Mouse (Mus musculus) left cerebral cortex, postnatal 25 days (tissue): ENCODE measurements around the gene Wdr66. TPM values are rescaled to one million over a fixed set of nuclear protein-coding genes. Genes with fewer than 3 reads are reported as not detected.
A peak's percentile ranks its signal among the peaks of the same experiment; 100 is the strongest.

Experiments
- DNase-seq, 2 experiments: peaks; one replicate each; pipeline ENCODE4 v3.0.0; 2022; ENCODE audit warnings: low spot score in 2 of 2, mixed read lengths in 1 of 2
- intact Hi-C: fragments of 180-260 bp; cut with DNase I; formaldehyde crosslinking; loops from one replicate; pipeline ENCODE4 v1.15.1; 2025
- total RNA-seq, 2 experiments: library from RNA; stranded (reverse); gene quantifications; 2 replicates each; pipeline ENCODE4 v1.2.3; 2021

The Wdr66 gene
- total RNA-seq, 2 experiments from 2014 or later = 3.6 to 4.7 TPM

GRCm38 (mm10) chr5:123307630-123308282 lies 55.9 kb downstream of the Wdr66 start:
- intact Hi-C loops = no loop called here

GRCm38 (mm10) chr5:123309816-123310215 lies 57.9 kb downstream of the Wdr66 start:
- intact Hi-C loops = no loop called here
- no peak for DNase-seq

More at GRCm38 (mm10) chr5:123307630-123308282, 55.9 kb downstream of the Wdr66 start:
- DNase-seq = no peak

DNA sequence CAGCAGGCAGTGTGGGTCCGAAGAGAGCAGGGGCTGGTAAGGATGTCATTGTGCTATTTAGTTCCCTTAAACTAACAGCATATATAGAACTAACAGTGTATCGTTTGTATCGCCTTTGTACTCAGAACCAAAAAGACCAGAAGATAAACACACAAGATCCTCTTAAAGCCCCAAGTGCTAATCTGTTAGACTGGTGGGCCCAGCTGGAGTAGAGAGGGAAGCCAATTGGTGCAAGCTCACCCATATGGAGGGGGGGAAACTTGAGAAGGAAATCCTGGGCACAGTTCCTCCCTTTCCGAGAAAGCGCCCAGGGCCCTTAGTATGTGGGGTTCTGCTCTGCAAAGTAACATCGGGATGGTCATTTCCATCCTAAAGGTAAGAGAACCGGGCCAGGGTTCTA lies 58.3 kb downstream of the Wdr66 start:
- intact Hi-C loops = no loop called here
- DNase-seq = no peak

GRCm38 (mm10) chr5:123313058-123313630 lies 61.2 kb downstream of the Wdr66 start:
- intact Hi-C loops = no loop called here
- no peak for DNase-seq

DNA sequence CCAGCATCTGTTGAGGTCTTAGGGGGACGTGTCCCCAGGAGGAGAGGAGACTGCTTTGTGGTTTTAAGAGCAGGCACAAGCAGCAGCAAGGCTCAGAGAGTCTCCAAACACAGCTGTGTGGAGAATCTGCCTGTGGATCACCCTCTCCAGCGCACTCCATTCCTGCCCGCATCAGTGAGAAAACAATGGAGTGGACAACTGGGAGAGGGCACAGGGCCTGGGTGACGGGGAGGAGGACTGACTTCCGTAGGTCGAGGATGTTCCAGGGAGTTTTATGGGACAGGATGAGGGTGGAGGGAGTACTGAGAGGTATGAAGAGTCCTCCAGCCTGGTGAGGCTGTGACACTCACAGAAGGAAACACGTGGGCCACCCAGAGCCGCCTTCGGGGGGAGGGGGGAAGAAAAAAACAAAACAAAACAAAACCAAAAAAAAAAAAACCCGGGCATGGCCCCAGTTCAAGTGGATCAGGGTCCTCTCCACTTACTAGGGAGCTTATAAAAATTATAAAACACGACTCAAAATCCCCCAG lies 62.0 kb downstream of the Wdr66 start:
- intact Hi-C loops = no loop called here
- DNase-seq = no peak

DNA sequence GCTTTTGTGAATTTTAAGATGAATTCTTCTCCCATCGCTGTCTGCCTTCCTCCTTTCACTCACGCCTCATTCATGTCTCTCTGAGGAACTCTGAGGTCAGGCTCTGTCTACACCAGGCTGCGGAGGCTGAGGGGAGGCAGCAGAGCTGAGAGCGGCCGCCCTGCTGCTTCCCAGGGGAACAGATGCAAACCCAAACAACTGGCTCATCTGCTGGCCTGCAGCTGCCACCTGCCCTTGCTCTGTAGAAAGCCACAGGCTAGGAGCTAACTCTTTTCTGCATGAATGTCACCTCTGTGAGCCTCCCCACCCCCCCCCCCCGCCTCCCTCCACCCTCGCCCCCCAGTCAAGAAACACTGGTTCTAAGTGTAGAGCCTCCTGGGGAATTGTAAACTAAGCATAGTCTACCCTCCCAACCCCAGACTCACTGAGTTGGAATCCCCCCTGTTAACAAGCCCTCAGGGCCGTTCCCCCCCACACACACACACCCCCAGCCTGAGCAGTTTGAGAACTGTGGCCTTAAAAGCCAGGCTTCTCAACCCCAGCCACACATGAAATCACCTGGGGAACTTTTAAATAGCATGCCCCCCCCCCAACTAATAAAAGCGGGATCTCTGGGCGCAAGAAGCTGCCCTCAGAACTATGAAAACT lies 63.4 kb downstream of the Wdr66 start:
- DNase-seq = no peak
- intact Hi-C loops = no loop called here

DNA sequence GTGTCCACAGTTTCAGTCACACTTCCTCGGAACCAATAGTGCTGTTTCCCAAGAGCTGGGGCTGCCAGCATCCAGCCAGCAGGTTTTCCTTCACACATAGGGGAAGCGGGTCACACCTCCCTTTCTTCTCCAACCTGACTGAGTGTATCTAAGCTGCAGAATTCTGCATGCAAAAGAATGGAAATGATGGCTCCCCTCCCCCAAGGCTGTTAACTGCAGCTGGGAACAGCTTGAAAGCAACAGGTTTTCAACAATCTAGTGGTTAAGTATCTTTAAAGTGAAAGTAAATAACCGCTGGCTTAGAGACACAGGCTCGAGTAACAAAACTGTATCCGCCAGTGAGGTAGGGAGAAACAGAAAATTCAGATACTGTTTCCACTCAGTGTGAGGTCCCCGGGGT lies 66.1 kb downstream of the Wdr66 start:
- intact Hi-C loops = no loop called here
- DNase-seq = no peak

DNA sequence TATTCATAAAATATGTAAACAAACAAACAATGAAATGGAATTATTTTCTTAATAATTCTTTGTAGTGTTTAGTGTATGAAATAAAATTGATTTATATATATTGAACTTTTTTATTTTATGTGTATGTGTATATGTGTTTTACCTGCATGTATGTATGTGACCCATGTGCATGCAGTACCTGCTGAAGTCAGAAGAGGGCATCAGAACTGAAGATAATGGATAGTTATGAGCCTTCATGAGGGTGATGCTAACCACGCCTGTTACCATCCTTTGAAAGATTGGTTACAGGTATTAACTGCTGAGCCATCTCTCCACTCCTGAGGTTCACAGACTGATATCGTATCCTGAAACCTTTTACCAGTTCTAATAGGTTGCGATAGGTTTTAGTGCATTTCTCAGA lies 68.2 kb downstream of the Wdr66 start:
- intact Hi-C loops = no loop called here
- no peak for DNase-seq

GRCm38 (mm10) chr5:123324242-123324641 lies 72.3 kb downstream of the Wdr66 start:
- intact Hi-C loops = no loop called here
- no peak for DNase-seq

DNA sequence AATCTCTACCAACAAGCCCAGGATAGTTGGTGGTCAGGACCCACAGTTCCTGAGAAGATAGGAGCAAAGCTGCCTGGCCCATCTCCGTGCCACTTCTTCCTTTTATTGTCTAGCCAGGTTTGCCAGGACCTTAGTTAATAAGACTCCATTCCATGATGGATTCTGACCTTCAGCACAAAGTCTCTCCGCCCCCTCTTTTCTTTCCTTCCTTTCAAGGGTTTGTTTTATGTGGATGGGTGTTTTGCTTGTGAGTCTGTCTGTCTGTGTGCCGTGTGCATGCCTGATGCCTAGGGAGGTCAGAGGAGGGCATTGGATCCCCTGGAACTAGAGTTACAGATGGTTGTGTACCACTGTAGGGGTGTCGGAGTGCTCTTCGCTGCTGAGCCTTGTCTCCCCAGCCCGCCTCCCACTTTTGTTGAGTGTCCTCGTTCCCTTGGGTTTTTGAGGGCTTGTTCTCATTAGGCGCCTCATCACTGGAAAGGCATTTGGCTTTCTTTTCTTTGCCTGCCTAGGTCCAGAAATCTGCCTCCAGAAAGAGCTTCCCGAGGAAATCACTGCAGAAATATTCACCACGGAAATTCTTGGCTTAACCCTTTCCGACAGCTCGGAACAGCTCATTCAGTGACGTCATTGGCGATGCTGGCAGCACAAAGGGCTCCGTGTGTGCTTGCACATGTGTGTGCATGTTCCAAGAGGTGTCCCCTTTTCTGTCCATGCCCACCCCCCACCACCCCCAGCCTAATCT lies 74.3 kb downstream of the Wdr66 start:
- intact Hi-C loops = loop anchor here (1.0 to 5.0 kb wide), 2 partner anchors 18 to 69 kb away; no protein-coding TSS in a partner anchor
- peak; percentile 34 to 69 for DNase-seq

- intact Hi-C loops = loop anchor here (1.0 to 5.0 kb wide), 2 partner anchors 18 to 69 kb away; no protein-coding TSS in a partner anchor
- DNase-seq = peak; percentile 61 to 90
Measured at GRCm38 (mm10) chr5:123326751-123327148, 74.8 kb downstream of the Wdr66 start.

DNA sequence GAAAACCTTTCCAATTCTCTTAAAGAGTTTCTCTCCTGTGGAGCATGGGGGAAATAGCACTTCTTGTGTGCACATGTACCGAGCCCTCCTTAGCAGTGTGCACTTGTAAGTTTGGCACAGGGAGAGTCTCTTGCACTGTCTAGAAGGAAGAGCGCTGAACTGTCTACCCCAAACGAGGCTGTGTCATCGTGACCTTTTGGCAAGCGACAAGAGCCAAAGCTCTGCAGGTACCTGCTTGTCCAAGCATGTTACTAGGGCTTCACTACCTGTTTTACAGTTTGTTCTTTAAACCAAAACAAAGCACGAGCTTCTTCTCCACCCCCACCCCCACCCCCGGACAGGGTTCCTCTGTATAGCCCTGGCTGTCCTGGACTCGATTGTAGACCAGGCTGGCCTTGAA lies 75.8 kb downstream of the Wdr66 start:
- no peak for DNase-seq
- intact Hi-C loops = loop anchor here (5.0 kb wide), 1 partner anchor 70 kb away; no protein-coding TSS in a partner anchor

- intact Hi-C loops = no loop called here
Measured at GRCm38 (mm10) chr5:123333566-123333965, 81.7 kb downstream of the Wdr66 start.

GRCm38 (mm10) chr5:123336205-123336961 lies 84.5 kb downstream of the Wdr66 start:
- intact Hi-C loops = no loop called here
- DNase-seq = no peak

More at GRCm38 (mm10) chr5:123333566-123333965, 81.7 kb downstream of the Wdr66 start:
- no peak for DNase-seq

DNA sequence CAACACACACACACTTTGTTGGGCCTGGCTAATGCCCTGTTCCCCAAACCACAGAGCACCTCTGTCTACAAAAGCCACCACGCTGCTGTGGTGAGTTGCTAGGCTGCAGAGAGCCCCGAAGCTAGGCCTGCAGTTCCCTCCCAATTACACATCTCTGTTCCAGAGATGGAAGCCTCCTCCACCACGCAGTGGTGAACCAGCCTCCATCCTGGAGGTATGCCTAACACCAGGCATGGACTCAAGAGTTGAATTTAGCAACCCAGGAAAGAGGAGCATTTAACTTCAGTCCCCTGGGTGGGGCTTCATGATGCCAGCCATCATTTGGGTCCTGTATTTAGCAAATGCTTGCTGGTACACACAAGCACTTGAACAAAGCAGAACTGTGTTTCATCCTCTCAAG lies 86.6 kb downstream of the Wdr66 start:
- intact Hi-C loops = no loop called here
- DNase-seq = peak in 1 of 2 experiments; percentile 86

- intact Hi-C loops = loop anchor here (1.0 kb wide), 2 partner anchors 18 to 87 kb away; no protein-coding TSS in a partner anchor
- peak; percentile 95 for DNase-seq
Measured at GRCm38 (mm10) chr5:123343707-123344627, 92.1 kb downstream of the Wdr66 start, which contains the start of gene Bcl7a. TSS of gene Bcl7a (plus strand) at chr5:123343834.

GRCm38 (mm10) chr5:123344628-123344962 lies 92.7 kb downstream of the Wdr66 start:
- intact Hi-C loops = loop anchor here (1.0 kb wide), 2 partner anchors 18 to 87 kb away; no protein-coding TSS in a partner anchor

More at GRCm38 (mm10) chr5:123344628-123344962, 92.7 kb downstream of the Wdr66 start:
- no peak for DNase-seq
